Mouse (Mus musculus): ENCODE measurements at regions not wholly inside any gene's neighbourhood (a gene's known extent, or its start where the extent isn't known, plus 50 kb on each side); places are given as distances from the start of the nearest gene placed in this dataset.
"Not testable (repeated sequence)": the region's sequence is repeated elsewhere in the genome, so short reads cannot be mapped to it uniquely, and the experiment has no call there.

GRCm38 (mm10) chr5:102123285-102123684, 53.6 kb upstream of the Wdfy3 start:
- DNase-seq = no peak
- intact Hi-C loops (cut with DNase I) = no loop called here

- peak; percentile 11 to 25 for DNase-seq
- intact Hi-C loops (cut with DNase I) = no loop called here
Measured at GRCm38 (mm10) chr5:102126737-102127136, 57.0 kb upstream of the Wdfy3 start.

- no peak for DNase-seq
- intact Hi-C loops (cut with DNase I) = loop anchor here (2.0 kb wide), 1 partner anchor 65 kb away; no protein-coding TSS in a partner anchor
Measured at GRCm38 (mm10) chr5:102147991-102148390, 78.3 kb upstream of the Wdfy3 start.

- DNase-seq = peak; percentile 63 to 66
Measured at GRCm38 (mm10) chr5:102149481-102150129, 79.9 kb upstream of the Wdfy3 start.

GRCm38 (mm10) chr5:102159621-102160020, 89.9 kb upstream of the Wdfy3 start:
- DNase-seq = no peak
- intact Hi-C loops (cut with DNase I) = no loop called here

More at GRCm38 (mm10) chr5:102149481-102150129, 79.9 kb upstream of the Wdfy3 start:
- intact Hi-C loops (cut with DNase I) = loop anchor here (2.0 to 5.0 kb wide), 2 partner anchors 63 to 543 kb away; no protein-coding TSS in a partner anchor

GRCm38 (mm10) chr5:102167981-102168380, 98.3 kb upstream of the Wdfy3 start:
- DNase-seq = no peak
- intact Hi-C loops (cut with DNase I) = no loop called here

- DNase-seq = no peak
- intact Hi-C loops (cut with DNase I) = no loop called here
Measured at GRCm38 (mm10) chr5:102171808-102172207, 102.1 kb upstream of the Wdfy3 start.

- DNase-seq = no peak
- intact Hi-C loops (cut with DNase I) = no loop called here
Measured at GRCm38 (mm10) chr5:102180250-102180649, 110.5 kb upstream of the Wdfy3 start.

- intact Hi-C loops (cut with DNase I); DNase-seq: not testable (repeated sequence)
Measured at GRCm38 (mm10) chr5:102188951-102189350, 119.2 kb upstream of the Wdfy3 start.

- intact Hi-C loops (cut with DNase I) = loop anchor here (5.0 kb wide), 1 partner anchor 666 kb away; no protein-coding TSS in a partner anchor
- no peak for DNase-seq
Measured at GRCm38 (mm10) chr5:102206456-102206855, 136.7 kb upstream of the Wdfy3 start.

GRCm38 (mm10) chr5:102206953-102207352, 137.2 kb upstream of the Wdfy3 start:
- intact Hi-C loops (cut with DNase I) = loop anchor here (1.0 to 5.0 kb wide), 2 partner anchors 485 to 665 kb away; no protein-coding TSS in a partner anchor
- DNase-seq = peak; percentile 62 to 63

- intact Hi-C loops (cut with DNase I) = loop anchor here (2.0 kb wide), 1 partner anchor 64 kb away; no protein-coding TSS in a partner anchor
- peak; percentile 25 to 27 for DNase-seq
Measured at GRCm38 (mm10) chr5:102213145-102213544, 143.4 kb upstream of the Wdfy3 start.

- no peak for DNase-seq
- intact Hi-C loops (cut with DNase I) = no loop called here
Measured at GRCm38 (mm10) chr5:102227131-102227530, 157.4 kb upstream of the Wdfy3 start.

- no peak for DNase-seq
- intact Hi-C loops (cut with DNase I) = no loop called here
Measured at GRCm38 (mm10) chr5:102242614-102243013, 172.9 kb upstream of the Wdfy3 start.

- intact Hi-C loops (cut with DNase I) = no loop called here
- no peak for DNase-seq
Measured at GRCm38 (mm10) chr5:102244706-102245105, 175.0 kb upstream of the Wdfy3 start.

- intact Hi-C loops (cut with DNase I) = no loop called here
- no peak for DNase-seq
Measured at GRCm38 (mm10) chr5:102248747-102249146, 179.0 kb upstream of the Wdfy3 start.

GRCm38 (mm10) chr5:102251076-102251475, 181.4 kb upstream of the Wdfy3 start:
- intact Hi-C loops (cut with DNase I) = no loop called here
- DNase-seq = no peak

GRCm38 (mm10) chr5:102253786-102254185, 184.1 kb upstream of the Wdfy3 start:
- no peak for DNase-seq
- intact Hi-C loops (cut with DNase I) = no loop called here

GRCm38 (mm10) chr5:102257104-102257503, 187.4 kb upstream of the Wdfy3 start:
- DNase-seq = no peak
- intact Hi-C loops (cut with DNase I) = no loop called here

- DNase-seq = no peak
- intact Hi-C loops (cut with DNase I) = no loop called here
Measured at GRCm38 (mm10) chr5:102261621-102262020, 191.9 kb upstream of the Wdfy3 start.

- DNase-seq = peak in 1 of 2 experiments; percentile 12
- intact Hi-C loops (cut with DNase I) = no loop called here
Measured at GRCm38 (mm10) chr5:102266451-102266850, 196.7 kb upstream of the Wdfy3 start.

GRCm38 (mm10) chr5:102267150-102267549, 197.4 kb upstream of the Wdfy3 start:
- DNase-seq = no peak
- intact Hi-C loops (cut with DNase I) = no loop called here
